ENCODE assay signal across 8 mouse cellular contexts in genomic region chr8:60594761-60595160, GRCm38 (mm10). TPM values are rescaled to one million over a fixed set of nuclear protein-coding genes. Genes with fewer than 3 reads are reported as not detected.
DNase-seq lines count a peak whose midpoint lies in the region; ATAC-seq lines count a peak whose summit lies in the region.

No protein-coding gene starts in this region.

- no peaks in the 10 kb centered on the region for H3K4me1 ChIP-seq in limb, embryonic 12.5 days (replicated peaks)
- H3K4me1 ChIP-seq in intestine, embryonic 15.5 days (replicated peaks) = no peaks in the 10 kb centered on the region

- peak; percentile 22 for DNase-seq in heart, postnatal 4 days
- no peak for DNase-seq in heart, adult 8-10 months (ENCODE audit: low spot score)
- peak; percentile 22 for DNase-seq in urinary bladder, postnatal 14 days (ENCODE audit: low spot score)
- no peak for DNase-seq in urinary bladder, postnatal 4 days (ENCODE audit: low spot score in 2 of 2)
- DNase-seq in embryo, embryonic 9.5 days (ENCODE audit: extremely low spot score) = peak; percentile 6
- no peak for DNase-seq in spleen, adult 18-20 months

- ATAC-seq in limb, embryonic 12.5 days (ENCODE audit: insufficient number of reproducible peaks, insufficient read depth, low FRiP score, low TSS enrichment, low read depth) = peak; percentile 42; the same call in 1 of the 2 replicates
- no peak for ATAC-seq in intestine, embryonic 15.5 days

- no peak overlapping the region for H3K4me2 ChIP-seq in limb, embryonic 12.5 days
- no peak overlapping the region for H3K4me2 ChIP-seq in intestine, embryonic 15.5 days (replicated peaks)

- no peaks in the 10 kb centered on the region; the same call in 1 of the 2 replicates for H3K27me3 ChIP-seq in limb, embryonic 12.5 days
- H3K27me3 ChIP-seq in intestine, embryonic 15.5 days (replicated peaks) = no peaks in the 10 kb centered on the region

- 57% methylated on average over 3 of the region's 3 CpGs for WGBS in limb, embryonic 12.5 days
- WGBS in intestine, embryonic 15.5 days = 73% methylated on average over 3 of the region's 3 CpGs

- no peak overlapping the region for H3K27ac ChIP-seq in limb, embryonic 12.5 days
- H3K27ac ChIP-seq in intestine, embryonic 15.5 days = no peak overlapping the region

- no peak overlapping the region for H3K9ac ChIP-seq in limb, embryonic 12.5 days (replicated peaks)
- no peak overlapping the region for H3K9ac ChIP-seq in intestine, embryonic 15.5 days

- H3K4me3 ChIP-seq in limb, embryonic 12.5 days (replicated peaks) = no peak overlapping the region
- H3K4me3 ChIP-seq in intestine, embryonic 15.5 days (replicated peaks) = no peak overlapping the region

- H3K9me3 ChIP-seq in limb, embryonic 12.5 days = no peaks in the 10 kb centered on the region
- H3K9me3 ChIP-seq in intestine, embryonic 15.5 days = no peaks in the 10 kb centered on the region

- no peaks in the 10 kb centered on the region for H3K36me3 ChIP-seq in limb, embryonic 12.5 days
- no peaks in the 10 kb centered on the region for H3K36me3 ChIP-seq in intestine, embryonic 15.5 days

RNA-seq across cellular contexts. Expression of gene Mfap3l, which starts 37.9 kb away (rescaled TPM):
- total RNA-seq in heart, postnatal 4 days (2021) = 1 to 10 TPM; 3.6 to 4.2 TPM
- total RNA-seq in heart, adult 8-10 months (2022) = 10 to 100 TPM; 12.9 to 17.4 (median 14.7) TPM
- 2.2 and 2.7 TPM in 2 replicates for polyA plus RNA-seq in limb, embryonic 12.5 days (2016; fragmentation: Nextera tagmentation; extraction: Ambion mirVana)
- 1.1 and 1.2 TPM in 2 replicates for polyA plus RNA-seq in intestine, embryonic 15.5 days (2015; fragmentation: Nextera tagmentation; extraction: Ambion mirVana)

Comparison
In these comparisons a context has a peak if more than half of its experiments do, and no peak if none do; other contexts are left out.
1. DNase-seq: peak in heart, postnatal 4 days (single experiment), urinary bladder, postnatal 14 days (single experiment) and embryo, embryonic 9.5 days (single experiment); none in heart, adult 8-10 months (single experiment), urinary bladder, postnatal 4 days (0 of 2) and spleen, adult 18-20 months (0 of 2).